Mouse (Mus musculus): ENCODE results near the gene Serpinb5. TPM values are rescaled to one million over a fixed set of nuclear protein-coding genes. Genes with fewer than 3 reads are reported as not detected.
"Not testable (repeated sequence)": the region's sequence is repeated elsewhere in the genome, so short reads cannot be mapped to it uniquely, and the experiment has no call there.

Serpinb5 gene
- not detected in 2 replicates for total RNA-seq (2021)
- long read RNA-seq: 0 reads

DNA sequence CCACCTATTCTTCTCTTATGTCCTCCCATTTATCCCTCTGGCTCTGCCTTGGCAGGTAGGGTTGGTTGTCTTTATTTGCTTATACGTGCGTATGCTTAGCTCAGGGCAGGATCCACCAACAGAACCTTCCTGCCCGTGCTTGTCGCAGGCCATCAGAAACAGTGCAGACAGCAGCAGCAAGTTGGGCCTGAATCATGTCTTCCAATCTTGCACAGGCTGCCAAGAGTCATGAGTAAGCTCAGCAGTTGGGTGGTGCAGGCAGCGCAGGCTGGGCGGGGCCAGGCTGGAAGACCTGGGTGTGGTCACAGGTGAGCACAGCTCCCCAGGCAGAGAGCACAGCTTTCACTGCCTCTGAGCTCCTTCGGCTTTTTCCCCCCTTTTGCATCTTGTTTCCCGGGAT, at the start of gene Serpinb5:
Gene Serpinb5, plus strand, starts transcription at position 327 of the 400 bp plus-strand sequence.
- no peak for DNase-seq

DNA sequence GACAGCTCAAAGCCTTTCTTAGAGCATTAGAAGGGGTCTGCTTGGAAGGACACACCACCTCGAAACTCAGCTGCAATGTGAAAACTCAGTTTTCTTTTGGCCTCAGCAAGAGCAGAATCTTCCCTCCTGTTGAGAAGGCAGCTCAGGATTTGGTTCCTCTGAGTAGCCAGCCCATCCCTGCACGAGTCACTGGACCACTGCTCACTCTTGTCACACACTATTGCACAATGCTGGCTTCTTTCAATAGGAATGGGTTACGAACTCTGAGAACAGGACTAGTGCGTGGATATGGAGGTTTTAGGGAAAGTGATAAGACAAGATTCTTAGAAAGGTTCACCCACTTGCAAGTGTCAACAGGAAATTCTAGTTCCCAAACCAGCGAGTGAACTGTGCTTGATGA, 46.1 kb upstream of the Serpinb5 start:
- no peak for DNase-seq

DNA sequence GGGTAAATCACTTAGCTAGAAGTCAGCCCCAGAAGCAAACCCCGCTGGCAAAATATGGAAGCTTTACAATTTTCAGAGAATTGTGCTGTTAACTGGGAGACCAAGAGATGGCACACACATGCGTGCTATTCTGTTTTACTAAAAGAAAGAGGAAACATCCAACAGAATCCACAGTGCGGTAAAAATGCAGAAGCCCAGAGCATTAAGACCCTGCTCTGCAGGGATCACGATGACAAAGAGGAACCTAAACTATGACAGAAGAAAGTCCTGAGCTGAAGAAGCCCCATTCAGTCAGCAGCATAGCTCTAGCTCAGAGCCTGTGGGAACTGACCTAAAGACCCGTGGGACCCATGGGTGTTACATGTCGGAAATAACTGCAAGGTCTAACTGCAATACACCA, 45.7 kb upstream of the Serpinb5 start:
- no peak for DNase-seq

DNA sequence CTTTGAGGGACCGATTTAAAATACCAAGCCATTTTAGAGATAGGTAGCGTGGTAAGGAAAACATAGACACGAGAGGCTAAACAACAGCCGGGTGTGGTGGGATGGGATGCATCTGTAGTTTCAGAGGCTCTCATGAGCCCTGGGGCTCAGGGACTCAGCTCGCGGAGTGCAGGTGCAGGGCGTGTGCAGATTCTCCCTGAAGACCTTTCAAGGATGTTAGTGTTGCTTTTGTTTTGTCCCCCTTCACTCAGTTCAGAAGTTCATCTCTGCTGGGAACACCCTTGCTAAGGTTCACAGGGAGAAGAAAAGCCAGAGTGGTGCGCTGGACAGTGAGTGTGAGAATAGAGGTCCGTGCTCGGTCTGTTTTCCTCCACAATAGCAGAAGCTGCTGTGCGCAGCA, 44.2 kb upstream of the Serpinb5 start:
- no peak for DNase-seq

DNA sequence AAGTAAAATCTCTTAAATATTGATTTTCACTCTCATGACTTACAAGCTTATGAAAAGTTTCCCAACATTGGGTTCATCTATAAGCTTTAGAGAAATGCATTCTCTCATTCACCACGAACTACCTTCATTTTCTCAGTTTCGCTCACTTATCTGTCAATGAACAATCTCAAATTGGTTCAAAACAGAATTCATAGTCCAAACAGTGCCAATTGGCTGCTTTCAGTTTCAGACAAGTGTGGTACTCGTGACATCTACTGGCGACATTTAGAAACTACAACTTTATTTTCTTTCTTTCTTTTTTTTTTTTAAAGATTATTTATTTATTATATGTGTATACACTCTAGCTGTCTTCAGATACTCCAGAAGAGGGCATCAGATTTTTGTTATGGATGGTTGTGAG, 42.6 kb upstream of the Serpinb5 start:
- no peak for DNase-seq

DNA sequence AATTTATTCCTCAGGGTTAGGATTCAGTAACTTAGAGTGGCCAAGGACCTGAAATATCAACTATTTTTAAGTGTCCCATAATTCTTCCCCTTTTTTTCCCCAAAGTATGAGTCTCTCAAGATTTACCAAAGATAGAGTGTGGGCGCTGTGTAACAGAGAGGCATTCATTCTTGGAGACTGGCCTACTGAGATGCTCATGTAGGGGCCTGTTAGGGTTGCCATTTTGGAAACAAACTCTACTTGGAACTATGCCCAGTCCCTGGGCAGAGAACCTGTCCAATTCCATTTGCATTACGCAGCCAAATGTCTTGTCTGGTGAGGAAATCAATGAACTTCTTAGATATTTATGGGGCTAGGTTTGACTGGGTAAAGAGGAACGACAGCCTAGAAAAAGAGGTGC, 38.7 kb upstream of the Serpinb5 start:
- no peak for DNase-seq

DNA sequence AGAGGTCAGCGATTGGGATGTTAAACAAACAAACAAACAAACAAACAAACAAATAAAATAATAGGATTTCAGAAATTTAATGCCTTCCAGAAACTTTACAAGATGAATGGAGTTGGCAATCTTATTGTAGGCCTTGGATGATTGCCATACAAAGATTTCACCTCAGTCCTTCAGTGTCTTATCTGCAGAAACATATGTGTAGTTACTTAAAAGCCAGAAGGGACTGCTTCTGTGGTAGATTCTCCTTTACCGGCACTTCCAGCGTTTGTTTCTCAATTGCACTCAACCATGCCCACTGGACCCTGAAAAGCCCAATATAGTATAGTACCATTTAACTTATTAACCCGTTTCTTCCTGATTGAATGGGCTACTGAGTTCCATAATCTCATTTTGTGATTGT, 32.2 kb upstream of the Serpinb5 start:
- no peak for DNase-seq

DNA sequence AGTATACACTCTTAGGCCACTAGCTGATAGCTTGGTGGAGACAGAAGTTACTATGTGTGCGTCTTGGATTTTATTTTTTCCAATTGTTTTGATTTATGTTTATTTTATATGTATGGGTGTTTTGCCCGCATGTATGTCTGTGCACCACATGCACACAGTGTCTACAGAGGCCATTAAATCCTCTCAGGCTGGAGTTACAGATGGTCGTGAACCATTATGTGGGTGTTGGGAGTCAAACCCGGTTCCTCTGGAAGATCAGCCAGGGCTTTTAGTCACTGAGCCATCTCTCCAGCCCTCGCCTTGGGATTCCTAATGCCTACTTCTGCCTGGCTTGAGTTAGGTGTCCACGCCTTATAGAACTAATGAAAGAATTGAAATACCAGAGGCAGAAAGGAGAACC, 4.6 kb downstream of the Serpinb5 start:
- DNase-seq: no peak

DNA sequence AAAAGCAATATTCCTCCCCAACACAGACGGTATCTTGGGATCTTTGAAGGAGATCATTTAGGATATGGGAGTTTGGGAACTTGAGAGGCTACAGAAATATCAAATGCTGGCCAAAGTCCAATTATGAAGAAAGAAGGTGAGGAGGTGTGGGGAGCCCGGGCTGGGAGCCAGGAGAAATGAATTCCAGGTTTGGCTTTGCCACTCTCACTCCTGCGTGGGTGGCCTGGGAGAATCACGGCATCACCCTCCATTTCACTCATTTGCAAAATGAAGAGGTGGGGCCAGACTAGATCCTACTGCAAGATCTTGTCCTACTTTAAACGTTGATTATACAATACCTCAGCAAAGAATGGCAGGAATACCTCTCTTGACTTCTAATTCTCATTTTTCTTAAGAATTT, 5.1 kb downstream of the Serpinb5 start:
- DNase-seq: no peak

DNA sequence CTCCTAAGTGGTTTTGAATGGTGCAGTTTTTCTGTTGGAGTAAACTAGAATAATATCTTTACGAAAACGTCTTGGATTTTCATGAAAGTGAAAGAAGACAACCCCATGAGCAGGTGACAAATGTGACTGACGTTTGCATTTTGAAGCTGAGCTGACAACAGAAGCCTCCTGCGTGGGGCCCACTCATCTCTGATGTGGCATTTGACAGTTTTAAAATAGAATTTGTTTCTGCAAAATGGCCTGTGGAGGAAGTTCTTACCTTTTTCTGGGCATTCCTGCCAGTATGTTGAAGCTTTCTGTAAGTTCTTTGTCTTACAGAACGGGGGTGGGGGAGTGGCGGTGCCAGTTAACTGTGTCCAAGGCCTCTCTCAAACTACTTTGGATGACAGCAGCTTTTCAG, 5.8 kb downstream of the Serpinb5 start:
- no peak for DNase-seq

DNA sequence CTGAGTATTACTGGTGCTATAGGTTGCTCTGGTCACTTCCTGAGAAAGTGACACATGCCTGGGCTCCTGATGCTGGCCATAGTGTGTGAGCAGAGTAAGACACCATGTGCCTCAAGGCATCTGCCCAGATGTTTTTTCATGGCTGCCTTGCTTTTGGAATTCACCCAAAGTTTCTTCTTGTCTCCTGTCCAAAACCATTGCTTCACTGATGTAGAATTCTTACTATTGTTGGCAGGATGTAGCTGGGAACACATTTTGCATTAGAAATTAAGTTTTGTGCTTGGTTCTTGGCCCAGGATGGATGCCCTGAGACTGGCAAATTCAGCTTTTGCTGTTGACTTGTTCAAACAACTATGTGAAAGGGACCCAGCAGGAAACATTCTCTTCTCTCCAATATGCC, 9.0 kb downstream of the Serpinb5 start:
- no peak for DNase-seq

DNA sequence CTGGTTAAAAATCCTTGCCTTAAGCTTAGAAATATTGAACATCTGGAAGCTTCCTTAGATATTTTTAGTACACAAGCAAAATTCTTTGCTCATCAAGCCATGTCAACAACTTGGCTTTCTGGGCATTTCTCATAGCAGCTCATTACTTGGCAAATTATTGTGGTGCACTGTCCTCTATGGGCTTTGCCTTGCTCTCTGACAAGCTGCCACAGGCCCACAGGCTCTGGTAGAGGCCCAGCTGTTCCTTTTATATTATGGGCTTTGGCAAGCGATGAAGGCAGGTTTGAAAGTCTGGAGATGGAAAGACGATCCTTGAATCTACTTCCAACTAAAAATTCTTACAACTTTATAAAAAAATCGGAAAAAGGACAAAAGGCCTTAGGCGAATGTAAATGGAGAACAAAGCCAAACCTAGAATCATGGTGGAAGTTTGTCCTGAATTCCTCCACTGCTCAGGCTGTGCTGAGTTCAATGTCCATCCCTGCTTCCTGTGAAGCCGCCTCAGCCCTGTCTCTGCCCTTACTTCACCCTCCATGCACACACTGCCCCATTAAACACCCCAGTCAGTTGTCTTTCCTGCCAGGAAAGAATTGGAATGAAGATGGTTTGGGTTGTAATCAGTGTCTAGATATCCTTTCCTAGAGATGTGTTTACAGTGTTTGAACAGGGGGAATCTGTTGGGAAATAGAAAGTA, 14.4 kb downstream of the Serpinb5 start:
- no peak for DNase-seq

DNA sequence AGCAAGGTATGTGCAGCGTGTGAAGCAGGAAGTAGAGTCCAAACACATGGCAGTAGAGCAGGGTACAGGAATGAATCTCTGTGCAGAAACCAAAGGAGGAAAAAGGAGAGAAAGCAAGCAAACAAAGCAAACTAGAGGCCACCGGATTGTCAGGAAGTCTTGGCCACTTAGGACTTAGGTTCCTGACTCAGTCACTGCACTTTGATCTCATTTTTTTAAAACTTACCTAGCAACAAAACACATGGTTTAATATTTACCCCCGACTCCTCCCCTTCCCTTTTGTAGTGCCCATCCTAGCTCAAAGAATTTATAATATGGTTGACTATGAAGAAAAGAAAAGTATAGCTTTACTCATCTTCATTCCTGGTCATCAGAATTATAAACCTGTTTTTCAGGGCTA, 15.2 kb downstream of the Serpinb5 start:
- no peak for DNase-seq

DNA sequence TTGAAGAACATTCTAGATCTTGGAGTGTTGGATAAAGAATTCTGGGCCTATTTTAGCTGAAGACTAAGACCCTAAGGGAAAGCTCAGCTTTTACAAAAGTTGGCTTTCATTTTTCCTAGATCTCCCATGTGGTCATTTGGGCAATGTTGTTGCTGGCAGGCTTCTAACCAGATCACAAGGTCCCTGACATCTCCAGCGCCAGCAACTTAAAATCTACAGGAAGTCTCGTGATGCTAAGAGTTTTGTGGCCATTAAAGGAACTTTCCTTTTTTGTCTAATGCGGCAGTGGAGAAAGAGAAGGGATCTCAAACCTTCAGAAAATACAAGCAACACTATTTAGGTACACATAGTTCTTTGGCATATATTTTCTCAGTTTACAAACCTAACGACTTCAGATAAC, 21.8 kb downstream of the Serpinb5 start:
- no peak for DNase-seq

DNA sequence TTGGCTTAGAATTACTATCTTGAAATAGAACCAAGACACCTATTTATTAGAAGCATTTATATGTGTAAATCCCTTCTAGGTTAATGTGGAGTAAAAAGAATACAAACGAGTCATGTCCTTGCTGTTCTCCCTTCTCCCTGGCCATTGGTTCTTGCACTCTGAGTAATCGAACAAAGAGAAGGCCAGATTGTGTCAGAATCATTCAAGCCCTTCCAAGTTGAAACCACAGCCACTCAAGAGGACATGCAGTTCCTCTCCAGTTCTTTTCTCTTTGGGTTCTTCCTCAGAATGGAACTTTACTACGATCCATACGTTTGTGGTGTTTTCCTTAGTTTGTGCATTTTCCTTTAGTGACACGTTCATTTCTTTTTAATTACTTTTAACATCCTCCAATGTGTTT, 22.4 kb downstream of the Serpinb5 start:
- DNase-seq: no peak

DNA sequence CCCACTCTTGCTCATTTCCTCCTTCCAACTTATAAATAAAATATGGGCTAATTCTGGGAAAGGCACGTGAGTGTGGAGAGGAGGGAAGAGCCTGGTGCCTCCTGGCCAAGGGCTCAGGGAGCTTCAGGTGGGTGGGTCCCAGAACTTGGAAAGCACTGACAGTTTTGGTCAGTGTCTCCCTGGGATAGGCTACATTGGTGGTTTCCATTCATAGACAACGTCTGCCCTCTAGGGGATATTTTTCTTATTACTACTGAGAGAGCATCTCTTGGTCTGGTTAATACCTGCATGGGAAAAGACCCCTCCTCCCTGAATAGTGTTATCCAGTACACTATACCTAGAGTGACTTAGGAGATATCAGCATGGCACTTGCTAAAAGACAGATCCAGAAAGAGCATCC, 22.8 kb downstream of the Serpinb5 start:
- no peak for DNase-seq

DNA sequence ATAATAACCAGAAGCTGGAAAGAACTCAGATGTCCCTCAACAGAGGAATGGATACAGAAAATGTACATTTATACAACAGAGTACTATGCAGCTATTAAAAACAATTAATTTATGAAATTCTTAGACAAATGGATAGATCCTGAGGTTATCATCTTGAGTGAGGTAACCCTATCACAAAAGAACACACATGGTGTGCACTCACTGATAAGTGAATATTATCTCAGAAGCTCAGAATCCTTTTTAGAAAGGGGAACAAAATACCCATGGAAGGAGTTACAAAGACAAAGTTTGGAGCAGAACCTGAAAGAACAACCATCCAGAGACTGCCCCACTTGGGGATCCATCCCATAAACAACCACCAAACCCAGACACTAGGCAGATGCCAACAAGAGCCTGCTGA, 34.2 kb downstream of the Serpinb5 start:
- not testable (repeated sequence) for DNase-seq

DNA sequence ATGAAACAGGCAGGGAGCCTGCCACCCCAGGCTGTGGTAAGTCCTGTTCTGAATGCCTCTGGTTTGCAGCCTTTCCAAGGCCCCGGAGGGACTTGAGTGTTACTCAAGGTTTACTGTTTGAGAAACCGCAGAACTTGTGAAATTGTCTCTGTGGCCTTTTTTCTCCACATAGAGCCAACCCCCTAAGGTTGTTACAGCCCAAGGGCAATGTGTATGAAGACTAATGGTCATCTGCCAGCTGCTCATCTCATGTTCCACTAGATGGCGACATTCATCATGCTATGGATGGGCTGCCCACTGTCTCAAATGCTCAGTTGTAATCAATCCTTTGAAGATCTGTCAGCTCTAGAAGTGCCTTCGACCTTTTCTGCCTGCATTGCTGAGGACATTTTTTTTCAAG, 40.4 kb downstream of the Serpinb5 start:
- peak; percentile 16 for DNase-seq

DNA sequence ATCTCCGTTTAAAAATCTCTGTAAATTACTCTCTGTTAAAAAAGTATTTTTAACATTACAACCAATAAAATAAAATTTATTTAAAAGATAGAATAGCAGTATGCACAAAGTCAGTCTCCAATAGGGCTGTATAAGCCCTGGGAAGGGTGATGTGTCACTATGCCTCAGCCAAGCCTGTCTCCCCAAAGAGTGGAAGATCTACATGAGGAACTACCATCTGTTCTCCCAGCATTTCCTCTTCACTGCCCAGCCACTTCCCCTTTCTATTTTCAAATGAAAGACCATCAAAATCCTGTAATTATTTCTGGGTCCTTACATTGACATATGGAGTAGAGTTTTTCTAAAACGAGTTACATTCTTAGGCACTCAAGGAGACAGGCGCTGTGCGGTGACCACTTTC, 71.0 kb downstream of the Serpinb5 start:
- DNase-seq: no peak

Other genes with a start within 250 kb of the Serpinb5 start
- 5.4 and 5.7 TPM in 2 replicates for gene Bcl2, start 146.9 kb upstream of the Serpinb5 start, total RNA-seq (2021)
- gene Kdsr, start 101.4 kb upstream of the Serpinb5 start, total RNA-seq (2021): 31.1 and 52.3 TPM in 2 replicates
- gene Vps4b, start 64.4 kb upstream of the Serpinb5 start, total RNA-seq (2021): 110 and 111 TPM in 2 replicates
- gene Serpinb12, start 73.3 kb downstream of the Serpinb5 start, total RNA-seq (2021): not detected in 2 replicates
- not detected in 2 replicates for gene Serpinb13, start 119.8 kb downstream of the Serpinb5 start, total RNA-seq (2021)
- gene Serpinb3a, start 191.1 kb downstream of the Serpinb5 start, total RNA-seq (2021): not detected in 2 replicates
- gene Serpinb3d, start 222.3 kb downstream of the Serpinb5 start, total RNA-seq (2021): not detected in 2 replicates